Mouse (Mus musculus): ENCODE measurements around the gene Hspg2.

GRCm38 (mm10) chr4:137518746-137519145 is 50.2 kb downstream of the Hspg2 start:
- TF ChIP-seq CTCF (IDR thresholded peaks at IDR 0.05; ENCODE audit: low read depth), result no peak
- TF ChIP-seq EP300 (IDR thresholded peaks at IDR 0.05; ENCODE audit: low read depth), result no peak
